Mouse (Mus musculus): ENCODE results near the gene Clca2. TPM values are rescaled to one million over a fixed set of nuclear protein-coding genes. Genes with fewer than 3 reads are reported as not detected.
"Not testable (repeated sequence)": the region's sequence is repeated elsewhere in the genome, so short reads cannot be mapped to it uniquely, and the experiment has no call there.

The Clca2 gene
- total RNA-seq, 2 experiments from 2014 or later, result 0.05 to 0.28 TPM

- DNase-seq (ENCODE audit: low spot score), result no peak
- intact Hi-C loops (cut with DNase I), result no loop called here
These were observed 11.2 kb downstream of the Clca2 start for GRCm38 (mm10) chr3:145087857-145088598.

- intact Hi-C loops (cut with DNase I), result no loop called here
- no peak for DNase-seq (ENCODE audit: low spot score)
These were observed 13.1 kb downstream of the Clca2 start for GRCm38 (mm10) chr3:145086180-145086579.

GRCm38 (mm10) chr3:145083081-145083480 is 16.2 kb downstream of the Clca2 start:
- intact Hi-C loops (cut with DNase I), result no loop called here
- DNase-seq (ENCODE audit: low spot score), result no peak

GRCm38 (mm10) chr3:145080904-145081303 is 18.3 kb downstream of the Clca2 start:
- no peak for DNase-seq (ENCODE audit: low spot score)
- intact Hi-C loops (cut with DNase I), result no loop called here

GRCm38 (mm10) chr3:145078405-145078804 is 20.8 kb downstream of the Clca2 start:
- no peak for DNase-seq (ENCODE audit: low spot score)
- intact Hi-C loops (cut with DNase I), result no loop called here

GRCm38 (mm10) chr3:145072339-145072738 is 26.9 kb downstream of the Clca2 start:
- no peak for DNase-seq (ENCODE audit: low spot score)
- intact Hi-C loops (cut with DNase I), result no loop called here

GRCm38 (mm10) chr3:145068964-145069363 is 30.3 kb downstream of the Clca2 start:
- intact Hi-C loops (cut with DNase I), result no loop called here
- no peak for DNase-seq (ENCODE audit: low spot score)

GRCm38 (mm10) chr3:145055138-145055537 is 44.1 kb downstream of the Clca2 start:
- DNase-seq (ENCODE audit: low spot score); intact Hi-C loops (cut with DNase I): not testable (repeated sequence)

GRCm38 (mm10) chr3:145049820-145050219 is 49.4 kb downstream of the Clca2 start:
- intact Hi-C loops (cut with DNase I), result no loop called here
- DNase-seq (ENCODE audit: low spot score), result no peak

GRCm38 (mm10) chr3:145038813-145039212 is 60.4 kb downstream of the Clca2 start:
- DNase-seq (ENCODE audit: low spot score), result no peak
- intact Hi-C loops (cut with DNase I), result no loop called here

GRCm38 (mm10) chr3:145032676-145033075 is 66.6 kb downstream of the Clca2 start, which contains the start of gene Clca1:
Gene Clca1 (minus strand): TSS chr3:145032776.
- intact Hi-C loops (cut with DNase I), result no loop called here
- DNase-seq (ENCODE audit: low spot score), result no peak

- intact Hi-C loops (cut with DNase I), result loop anchor here (5.0 to 10.0 kb wide), 2 partner anchors 99 to 203 kb away; no protein-coding TSS in a partner anchor
- no peak for DNase-seq (ENCODE audit: low spot score)
These were observed 71.2 kb downstream of the Clca2 start for GRCm38 (mm10) chr3:145028036-145028435.

- intact Hi-C loops (cut with DNase I), result loop anchor here (5.0 to 10.0 kb wide), 2 partner anchors 101 to 202 kb away; no protein-coding TSS in a partner anchor
These were observed 72.5 kb downstream of the Clca2 start for GRCm38 (mm10) chr3:145026750-145027149.

More at GRCm38 (mm10) chr3:145026750-145027149, 72.5 kb downstream of the Clca2 start:
- no peak for DNase-seq (ENCODE audit: low spot score)

Other genes with a start within 250 kb of the Clca2 start
- not detected for gene Clca4b, start 166.9 kb downstream of the Clca2 start, total RNA-seq (2021)
- gene Clca4a, start 124.4 kb downstream of the Clca2 start, total RNA-seq (2021), result not detected
- gene Clca1, start 66.7 kb downstream of the Clca2 start, total RNA-seq (2021), result not detected
- 10 to 100 TPM; 10.0 to 10.8 TPM for gene Odf2l, start 19.1 kb upstream of the Clca2 start, total RNA-seq (2021)
- gene Col24a1, start 193.0 kb upstream of the Clca2 start, total RNA-seq (2021), result under 1 TPM; 0.11 to 0.60 TPM

All from heart, postnatal 25 days (tissue).